Mouse (Mus musculus) embryonic facial prominence, embryonic 12.5 days (tissue): ENCODE results near the gene B230118H07Rik. TPM values are rescaled to one million over a fixed set of nuclear protein-coding genes. Genes with fewer than 3 reads are reported as not detected.

ENCODE experiments used
- ATAC-seq: fragments of 200-750 bp; cut with Nextera tagmentation; 2 replicates; pipeline ENCODE4 v1.8.0; 2017; ENCODE audit not compliant: insufficient number of reproducible peaks, insufficient read depth, low FRiP score, low TSS enrichment
- H3K27ac ChIP-seq: fragments of 300-500 bp; sonication (generic); 2 replicates; pipeline ENCODE4 v1.5.1; 2016; ENCODE audit warnings: mild to moderate bottlenecking
- H3K27me3 ChIP-seq: fragments of 300-500 bp; sonication (generic); 2 replicates; pipeline ENCODE4 v1.6.1; 2016; ENCODE audit warnings: mild to moderate bottlenecking, moderate library complexity
- H3K36me3 ChIP-seq: fragments of 300-500 bp; sonication (generic); 2 replicates; pipeline ENCODE4 v1.6.1; 2016; ENCODE audit warnings: mild to moderate bottlenecking
- H3K4me1 ChIP-seq: fragments of 300-500 bp; sonication (generic); 2 replicates; pipeline ENCODE4 v1.6.1; 2016
- H3K4me2 ChIP-seq: fragments of 300-500 bp; sonication (generic); replicated peaks from 2 replicates; pipeline ENCODE4 v1.6.1; 2016; ENCODE audit warnings: mild to moderate bottlenecking, moderate library complexity
- H3K4me3 ChIP-seq: fragments of 300-500 bp; sonication (generic); 2 replicates; pipeline ENCODE4 v1.5.1; 2016; ENCODE audit warnings: mild to moderate bottlenecking
- H3K9ac ChIP-seq: fragments of 300-500 bp; sonication (generic); 2 replicates; pipeline ENCODE4 v1.6.1; 2016; ENCODE audit warnings: mild to moderate bottlenecking, moderate library complexity
- H3K9me3 ChIP-seq: fragments of 300-500 bp; sonication (generic); 2 replicates; pipeline ENCODE4 v1.6.1; 2016; ENCODE audit warnings: mild to moderate bottlenecking, moderate library complexity
- WGBS: fragments of 180-500 bp; shearing (Covaris S2); methylation state at CpG from one replicate; pipeline ENCODE4 v1.1.7; 2016; 5-methylcytosine and 5-hydroxymethylcytosine counted together
- polyA plus RNA-seq: library from polyadenylated mRNA; unstranded; fragments of >200 nt; fragmentation: Nextera tagmentation; extraction: Ambion mirVana; gene quantifications from 2 replicates; pipeline ENCODE4 v1.2.1, GENCODE M21; 2016

B230118H07Rik gene
- polyA plus RNA-seq, 1 experiment from 2014 or later = 59.3 TPM

DNA sequence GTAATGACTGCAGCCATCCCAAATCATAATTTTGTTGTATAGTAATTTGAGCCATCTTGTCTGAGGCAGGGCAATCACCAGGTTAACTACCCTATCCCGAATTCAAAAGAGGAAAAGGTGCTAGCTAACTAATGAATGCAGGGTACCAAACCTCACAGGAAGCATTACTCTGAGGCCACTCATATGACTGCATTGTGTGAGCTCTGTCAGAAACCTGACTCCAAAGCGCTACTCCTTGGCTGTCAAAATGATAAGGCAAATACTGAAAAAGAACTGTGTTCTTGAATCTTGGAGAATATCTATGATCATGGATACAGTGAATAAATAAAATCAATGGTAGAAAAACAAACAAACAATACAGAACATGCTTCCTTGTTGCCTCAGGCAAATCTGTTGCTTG lies 69.3 kb downstream of the B230118H07Rik start:
- no peak overlapping the region for H3K27ac ChIP-seq
- WGBS = 52% methylated on average over 2 of the region's 2 CpGs
- no peaks in the 10 kb centered on the region for H3K9me3 ChIP-seq
- H3K4me3 ChIP-seq = no peak overlapping the region
- H3K36me3 ChIP-seq = no peaks in the 10 kb centered on the region
- ATAC-seq = 0 out of 2 replicates have a peak, but pooled peaks have one; percentile 41
- H3K27me3 ChIP-seq = no peaks in the 10 kb centered on the region
- no peak overlapping the region for H3K4me2 ChIP-seq
- H3K4me1 ChIP-seq = no peaks in the 10 kb centered on the region
- no peak overlapping the region for H3K9ac ChIP-seq

DNA sequence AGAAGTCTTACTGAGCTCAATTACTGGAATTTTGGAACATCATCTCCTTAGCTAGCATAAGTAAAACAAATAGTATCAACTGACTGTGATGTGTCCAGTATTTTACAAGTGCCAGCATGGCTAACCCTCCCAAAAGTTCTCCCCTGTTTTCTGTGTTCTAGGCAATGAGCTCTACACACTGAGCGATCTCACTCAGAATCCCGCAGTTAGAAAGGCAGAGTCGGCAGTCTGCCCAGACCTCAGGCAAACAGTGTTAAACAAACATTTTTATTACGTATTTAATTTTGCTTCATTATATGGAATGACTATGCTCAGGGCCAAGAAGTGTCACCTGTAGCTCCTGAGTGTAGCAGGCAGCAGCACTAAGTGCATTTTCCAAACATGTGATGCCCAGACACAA lies 72.1 kb downstream of the B230118H07Rik start:
- 79% methylated on average over 4 of the region's 4 CpGs for WGBS
- ATAC-seq = no peak
- H3K36me3 ChIP-seq = no peaks in the 10 kb centered on the region
- H3K9me3 ChIP-seq = no peaks in the 10 kb centered on the region
- no peaks in the 10 kb centered on the region for H3K27me3 ChIP-seq
- no peak overlapping the region for H3K4me2 ChIP-seq
- H3K9ac ChIP-seq = no peak overlapping the region
- no peaks in the 10 kb centered on the region for H3K4me1 ChIP-seq
- H3K4me3 ChIP-seq = no peak overlapping the region
- H3K27ac ChIP-seq = no peak overlapping the region

DNA sequence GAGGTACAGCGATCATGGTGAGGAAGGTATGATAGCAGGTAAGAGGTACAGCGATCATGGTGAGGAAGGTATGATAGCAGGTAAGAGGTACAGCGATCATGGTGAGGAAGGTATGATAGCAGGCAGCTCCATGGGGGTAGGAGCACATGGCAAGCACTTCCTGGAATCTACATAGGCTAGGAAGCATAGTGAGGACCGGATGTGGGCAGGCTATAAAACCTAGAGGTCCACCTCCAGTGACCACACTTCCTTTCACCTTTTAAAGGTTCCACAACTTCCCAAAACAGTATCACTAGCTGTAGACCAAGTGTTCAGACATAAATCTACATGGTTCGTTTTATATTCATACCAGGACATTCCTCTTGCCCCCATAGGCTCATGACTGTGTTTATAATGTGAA lies 80.1 kb downstream of the B230118H07Rik start:
- ATAC-seq = no peak
- no peak overlapping the region for H3K4me2 ChIP-seq
- no peak overlapping the region for H3K9ac ChIP-seq
- no peak overlapping the region for H3K4me3 ChIP-seq
- H3K4me1 ChIP-seq = no peaks in the 10 kb centered on the region
- H3K9me3 ChIP-seq = no peaks in the 10 kb centered on the region
- H3K36me3 ChIP-seq = no peaks in the 10 kb centered on the region
- WGBS = 89% methylated on average over 4 of the region's 5 CpGs
- H3K27me3 ChIP-seq = no peaks in the 10 kb centered on the region
- H3K27ac ChIP-seq = no peak overlapping the region

DNA sequence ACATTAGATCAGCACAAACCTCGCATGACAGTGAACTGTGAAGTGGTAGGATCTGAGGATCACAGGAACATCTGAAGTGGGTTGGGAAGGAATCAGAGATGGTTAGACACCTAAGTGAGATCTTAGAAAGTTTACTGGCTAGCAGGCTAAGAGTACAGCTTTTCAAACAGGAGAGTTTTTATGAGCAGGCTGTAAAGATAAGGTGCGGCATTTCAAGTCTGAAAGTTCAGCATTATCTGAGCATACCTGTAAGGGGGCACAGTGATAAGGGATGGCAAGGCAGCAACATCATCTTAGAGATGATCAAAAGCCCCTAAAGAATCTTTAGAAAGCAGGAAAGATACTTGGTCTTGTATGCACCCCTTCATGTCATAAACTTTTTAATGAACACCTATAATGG lies 81.8 kb downstream of the B230118H07Rik start:
- ATAC-seq = no peak
- 90% methylated on average over 2 of the region's 2 CpGs for WGBS
- H3K27me3 ChIP-seq = no peaks in the 10 kb centered on the region

DNA sequence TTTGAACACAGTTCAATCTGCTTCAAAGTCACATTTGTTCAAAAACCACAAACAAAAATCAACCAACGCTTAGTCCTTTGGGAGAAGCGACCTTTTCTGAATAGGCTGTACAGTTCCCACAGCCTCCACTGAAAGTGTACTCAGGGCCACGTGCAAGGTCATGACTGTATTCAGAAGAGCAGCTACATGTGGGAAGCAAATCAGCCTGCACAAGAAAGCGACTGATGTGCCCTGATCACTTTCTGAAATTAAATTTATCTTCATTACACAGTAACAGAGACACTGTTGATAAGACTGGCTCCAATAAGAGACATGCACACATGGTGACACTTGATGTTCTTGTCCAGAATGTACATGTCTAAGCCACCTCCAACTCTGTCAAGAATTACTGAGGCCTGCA lies 85.6 kb downstream of the B230118H07Rik start:
- ATAC-seq = no peak

More for the DNA sequence above, 81.8 kb downstream of the B230118H07Rik start:
- Histone ChIP-seq H3K36me3 (no peaks in the 10 kb centered on the region), H3K4me3 (no peak overlapping the region), H3K4me1 (no peaks in the 10 kb centered on the region), H3K27ac (no peak overlapping the region), H3K9ac (no peak overlapping the region), H3K9me3 (no peaks in the 10 kb centered on the region), H3K4me2 (no peak overlapping the region)

DNA sequence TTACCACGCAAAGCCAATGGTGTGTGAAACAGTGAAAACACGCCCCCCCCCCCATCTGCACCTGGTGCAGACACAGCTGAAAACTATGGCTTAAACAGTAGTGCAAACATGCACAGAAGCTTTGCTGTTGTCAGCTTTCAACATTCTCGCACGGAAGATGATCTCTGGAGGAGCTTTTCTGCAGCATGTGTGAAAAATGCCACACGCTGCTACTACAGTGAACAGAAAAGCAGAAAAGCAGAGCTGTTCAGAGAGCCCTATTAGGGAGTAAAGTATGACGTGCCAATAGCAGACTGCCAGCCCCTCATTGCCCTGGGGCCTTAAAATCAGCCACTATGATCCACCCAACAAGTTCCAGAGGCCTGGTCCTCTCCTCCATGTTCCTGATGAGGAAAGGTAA lies 86.1 kb downstream of the B230118H07Rik start:
- H3K9me3 ChIP-seq = no peaks in the 10 kb centered on the region
- no peaks in the 10 kb centered on the region for H3K36me3 ChIP-seq
- no peaks in the 10 kb centered on the region for H3K27me3 ChIP-seq
- WGBS = 75% methylated on average over 6 of the region's 6 CpGs
- H3K9ac ChIP-seq = no peak overlapping the region
- no peaks in the 10 kb centered on the region for H3K4me1 ChIP-seq
- no peak overlapping the region for H3K4me2 ChIP-seq
- no peak overlapping the region for H3K27ac ChIP-seq
- no peak for ATAC-seq
- no peak overlapping the region for H3K4me3 ChIP-seq

More for the DNA sequence above, 85.6 kb downstream of the B230118H07Rik start:
- no peak overlapping the region for H3K4me2 ChIP-seq
- no peaks in the 10 kb centered on the region for H3K9me3 ChIP-seq
- H3K27me3 ChIP-seq = no peaks in the 10 kb centered on the region
- H3K36me3 ChIP-seq = no peaks in the 10 kb centered on the region
- WGBS = 87% methylated on average over 4 of the region's 4 CpGs
- H3K4me1 ChIP-seq = no peaks in the 10 kb centered on the region
- no peak overlapping the region for H3K9ac ChIP-seq
- no peak overlapping the region for H3K4me3 ChIP-seq
- H3K27ac ChIP-seq = no peak overlapping the region

DNA sequence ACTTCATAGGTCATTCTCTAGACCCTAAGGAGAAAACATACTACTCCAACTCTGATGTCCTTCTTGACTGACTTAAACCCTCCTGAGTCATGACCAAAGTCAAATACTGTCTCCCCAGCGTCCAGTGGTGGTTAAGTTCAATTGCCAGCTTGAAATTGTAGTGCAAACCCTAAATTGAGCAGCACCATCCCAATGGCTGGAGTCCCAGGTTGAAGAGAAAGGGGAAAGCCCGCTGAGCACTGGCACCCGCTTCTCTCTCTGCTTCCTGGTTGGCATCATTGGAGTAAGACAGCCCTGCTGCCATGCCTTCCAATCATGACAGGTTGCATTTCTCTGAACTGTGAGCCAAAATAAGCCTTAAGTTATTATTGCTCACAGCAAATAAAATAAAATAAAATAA lies 89.9 kb downstream of the B230118H07Rik start:
- 88% methylated on average over 3 of the region's 3 CpGs for WGBS
- H3K36me3 ChIP-seq = no peaks in the 10 kb centered on the region
- H3K9ac ChIP-seq = no peak overlapping the region
- H3K4me3 ChIP-seq = no peak overlapping the region
- no peaks in the 10 kb centered on the region for H3K27me3 ChIP-seq
- no peak for ATAC-seq
- no peak overlapping the region for H3K27ac ChIP-seq
- no peaks in the 10 kb centered on the region for H3K9me3 ChIP-seq
- no peaks in the 10 kb centered on the region for H3K4me1 ChIP-seq
- no peak overlapping the region for H3K4me2 ChIP-seq

DNA sequence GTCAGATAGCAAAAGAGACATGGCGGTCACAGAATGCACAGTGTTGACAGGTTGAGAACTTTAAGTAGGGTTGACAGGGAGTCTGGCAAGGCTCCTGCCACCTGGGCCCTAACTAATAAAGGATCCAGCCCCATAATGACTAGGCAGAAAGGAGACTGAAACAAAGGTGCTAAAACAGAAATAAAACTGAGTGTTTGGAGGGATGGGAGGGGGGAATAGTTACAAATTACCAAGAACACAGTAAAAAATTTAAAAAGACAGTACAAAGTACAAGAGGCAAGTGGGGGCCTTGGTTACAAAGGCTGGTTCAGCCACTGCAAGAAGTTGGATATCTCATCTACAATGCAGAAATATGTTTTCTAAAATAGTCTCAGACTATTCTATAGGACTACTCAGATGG lies 93.4 kb downstream of the B230118H07Rik start:
- Histone ChIP-seq H3K27ac (no peak overlapping the region), H3K9me3 (no peaks in the 10 kb centered on the region), H3K4me1 (no peaks in the 10 kb centered on the region), H3K9ac (no peak overlapping the region), H3K36me3 (no peaks in the 10 kb centered on the region), H3K27me3 (no peaks in the 10 kb centered on the region), H3K4me2 (no peak overlapping the region), H3K4me3 (no peak overlapping the region)
- no peak for ATAC-seq
- WGBS = 79% methylated on average over 1 of the region's 1 CpGs

DNA sequence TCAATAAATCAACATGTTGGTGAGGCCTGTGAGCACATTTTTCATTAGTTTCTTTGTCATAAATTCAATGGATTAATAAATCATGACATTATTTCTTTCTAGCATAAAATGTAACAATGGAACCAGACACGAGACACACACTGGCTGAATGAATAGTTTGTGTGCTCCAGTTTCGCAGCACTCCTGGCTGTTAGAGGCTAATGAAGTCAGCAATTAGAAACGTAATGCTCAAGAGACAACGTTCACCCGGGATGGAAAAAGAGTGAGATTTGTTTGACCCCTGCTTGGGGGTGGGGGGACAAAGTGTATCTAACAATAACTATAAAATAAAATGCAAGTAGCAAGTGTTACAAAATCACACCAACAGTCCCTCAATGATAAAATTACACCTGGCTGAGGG lies 95.5 kb downstream of the B230118H07Rik start:
- 61% methylated on average over 5 of the region's 5 CpGs for WGBS
- Histone ChIP-seq H3K4me1 (no peaks in the 10 kb centered on the region), H3K9me3 (no peaks in the 10 kb centered on the region), H3K4me2 (no peak overlapping the region), H3K4me3 (no peak overlapping the region), H3K27ac (no peak overlapping the region), H3K9ac (no peak overlapping the region), H3K36me3 (no peaks in the 10 kb centered on the region), H3K27me3 (no peaks in the 10 kb centered on the region)
- no peak for ATAC-seq

DNA sequence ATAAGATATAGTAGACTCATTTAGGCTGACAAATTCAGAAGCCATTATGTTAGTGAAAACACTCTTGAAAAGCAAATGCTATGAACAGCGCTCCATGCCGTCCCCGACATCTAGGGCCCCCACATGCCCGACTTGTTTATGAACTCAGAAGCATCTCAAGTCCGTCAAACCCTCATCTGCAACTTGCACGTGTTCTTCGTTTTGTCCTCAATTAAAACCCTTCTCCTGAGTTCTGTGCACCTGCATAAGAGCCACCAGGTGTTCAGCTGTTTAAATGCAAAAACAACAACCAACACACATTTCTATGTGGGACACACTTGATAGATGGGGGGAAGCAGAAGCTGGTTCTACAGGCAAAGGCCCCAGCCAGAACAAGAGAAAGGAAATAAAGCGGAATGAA lies 97.0 kb downstream of the B230118H07Rik start:
- ATAC-seq = no peak

DNA sequence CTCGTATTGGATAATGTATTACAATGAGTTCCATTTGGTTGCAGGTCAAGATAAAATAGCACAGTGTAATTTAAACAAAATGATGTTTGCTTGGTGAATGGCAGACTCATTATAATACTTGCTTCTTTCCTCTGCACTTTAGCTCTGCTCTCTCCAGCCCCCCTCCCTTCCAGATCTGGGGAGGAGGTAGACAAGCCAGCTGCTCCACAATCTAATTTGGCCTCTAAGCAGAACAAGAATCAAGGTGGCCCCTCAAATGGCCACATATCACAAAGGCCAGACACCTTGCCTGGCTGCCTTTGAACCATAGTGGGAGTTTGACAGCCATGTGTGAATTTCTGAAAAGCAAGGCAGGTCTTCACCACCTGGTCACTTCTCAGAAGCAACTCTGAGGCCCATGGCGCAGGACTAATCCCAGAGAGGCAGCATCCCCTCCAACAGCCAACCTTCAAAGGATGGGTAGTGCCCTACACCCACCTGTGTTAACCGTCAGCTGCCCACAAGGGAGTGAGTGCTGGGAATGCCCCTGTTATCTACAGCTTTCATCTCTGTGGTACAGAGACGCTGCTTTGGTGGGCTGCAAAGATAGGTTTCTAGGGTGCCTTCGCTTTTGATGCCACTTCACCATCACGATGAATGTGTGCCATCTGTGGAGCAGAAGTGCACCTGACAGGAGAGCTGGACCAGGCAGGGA lies 98.2 kb downstream of the B230118H07Rik start:
- 82% methylated on average over 6 of the region's 6 CpGs for WGBS
- H3K27ac ChIP-seq = no peak overlapping the region
- no peak for ATAC-seq
- H3K9ac ChIP-seq = no peak overlapping the region
- no peaks in the 10 kb centered on the region for H3K27me3 ChIP-seq
- H3K9me3 ChIP-seq = no peaks in the 10 kb centered on the region
- no peaks in the 10 kb centered on the region for H3K4me1 ChIP-seq
- no peak overlapping the region for H3K4me2 ChIP-seq
- no peak overlapping the region for H3K4me3 ChIP-seq
- H3K36me3 ChIP-seq = no peaks in the 10 kb centered on the region

More for the DNA sequence above, 97.0 kb downstream of the B230118H07Rik start:
- no peak overlapping the region for H3K27ac ChIP-seq
- H3K4me1 ChIP-seq = no peaks in the 10 kb centered on the region
- H3K9me3 ChIP-seq = no peaks in the 10 kb centered on the region
- H3K27me3 ChIP-seq = no peaks in the 10 kb centered on the region
- no peak overlapping the region for H3K4me2 ChIP-seq
- no peak overlapping the region for H3K9ac ChIP-seq
- no peak overlapping the region for H3K4me3 ChIP-seq
- H3K36me3 ChIP-seq = no peaks in the 10 kb centered on the region
- WGBS = 84% methylated on average over 8 of the region's 8 CpGs

DNA sequence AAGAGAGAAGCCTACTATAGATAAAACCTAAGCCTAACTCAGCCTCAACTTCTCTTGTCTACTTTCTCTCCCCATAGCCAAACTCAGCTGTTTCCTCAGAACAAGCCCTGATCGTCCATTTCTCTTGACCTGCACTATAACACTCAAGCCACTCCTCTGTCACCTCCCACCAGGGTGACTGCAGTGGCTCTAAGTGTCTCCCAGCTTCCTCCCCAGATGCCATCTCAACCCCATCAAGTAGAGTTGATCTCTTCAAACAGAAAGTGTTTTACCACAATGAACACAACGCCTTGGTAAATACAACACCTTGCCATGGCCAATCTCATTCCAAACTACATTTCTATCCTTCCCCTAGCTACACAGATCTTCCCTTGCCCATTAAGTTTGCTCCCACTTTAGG lies 99.2 kb downstream of the B230118H07Rik start:
- Histone ChIP-seq H3K9ac (no peak overlapping the region), H3K27ac (no peak overlapping the region), H3K9me3 (no peaks in the 10 kb centered on the region), H3K4me3 (no peak overlapping the region), H3K27me3 (no peaks in the 10 kb centered on the region), H3K4me1 (no peaks in the 10 kb centered on the region), H3K4me2 (no peak overlapping the region), H3K36me3 (no peaks in the 10 kb centered on the region)
- WGBS = 72% methylated on average over 2 of the region's 2 CpGs
- no peak for ATAC-seq
